Mouse (Mus musculus) neutrophil, adult 59 days (primary cell): ENCODE results near the gene Krtcap3. TPM values are rescaled to one million over a fixed set of nuclear protein-coding genes. Genes with fewer than 3 reads are reported as not detected.

ENCODE experiments used
- total RNA-seq, 2 experiments: library from RNA; stranded (reverse); gene quantifications; 1 replicate in 1 of 2; 2 replicates in 1 of 2; pipeline ENCODE4 v1.2.4; 2023

Gene Krtcap3
- total RNA-seq, result 10 to 100 TPM; 11.2 TPM

GRCm38 (mm10) chr5:31251541-31252101 is at the start of gene Krtcap3:
Krtcap3 (plus strand) TSS chr5:31251691.

GRCm38 (mm10) chr5:31201742-31202590 is 49.5 kb upstream of the Krtcap3 start, which contains the start of gene Zfp513:
Zfp513 (minus strand) TSS chr5:31202303.

GRCm38 (mm10) chr5:31220448-31221303 is 30.8 kb upstream of the Krtcap3 start, which contains the start of gene Ppm1g:
Ppm1g (minus strand) TSS chr5:31220687.

GRCm38 (mm10) chr5:31240637-31241521 is 10.6 kb upstream of the Krtcap3 start, which contains the start of the genes Nrbp1 and Gm9970:
Nrbp1 (plus strand) TSS chr5:31240864.
Gm9970 (minus strand) TSS chr5:31241232.

GRCm38 (mm10) chr5:31290521-31291360 is 39.2 kb downstream of the Krtcap3 start, which contains the start of gene Ift172:
Ift172 (minus strand) TSS chr5:31291116.

GRCm38 (mm10) chr5:31295606-31296141 is 44.2 kb downstream of the Krtcap3 start, which contains the start of gene Fndc4:
Fndc4 (minus strand) TSS chr5:31296080.

GRCm38 (mm10) chr5:31297047-31297757 is 45.7 kb downstream of the Krtcap3 start, which contains the start of gene Gckr:
Gckr (plus strand) TSS chr5:31297443.

Other genes with a start within 250 kb of the Krtcap3 start
- 10 to 100 TPM; 17.9 to 23.8 TPM for gene Atraid, start 203.4 kb upstream of the Krtcap3 start, total RNA-seq
- 1 to 10 TPM; 2.4 to 3.2 TPM for gene Slc5a6, start 202.8 kb upstream of the Krtcap3 start, total RNA-seq
- gene Cad, start 196.9 kb upstream of the Krtcap3 start, total RNA-seq, result 10 to 100 TPM; 17.6 to 19.8 TPM
- gene Dnajc5g, start 145.4 kb upstream of the Krtcap3 start, total RNA-seq, result not detected
- gene Slc30a3, start 143.5 kb upstream of the Krtcap3 start, total RNA-seq, result not detected
- not detected for gene Trim54, start 135.0 kb upstream of the Krtcap3 start, total RNA-seq
- not detected for gene Ucn, start 112.9 kb upstream of the Krtcap3 start, total RNA-seq
- gene Mpv17, start 97.4 kb upstream of the Krtcap3 start, total RNA-seq, result 10 to 100 TPM in 1 of 2 experiments, 1 to 10 TPM in 1; 8.7 to 11.5 TPM
- gene Gm29609, start 71.8 kb upstream of the Krtcap3 start, total RNA-seq, result 1 to 10 TPM in 1 of 2 experiments, under 1 TPM in 1; 0.56 to 1.1 TPM
- gene Gtf3c2, start 71.5 kb upstream of the Krtcap3 start, total RNA-seq, result 10 to 100 TPM; 72.0 to 74.7 TPM
- 10 to 100 TPM; 48.7 to 57.6 TPM for gene Snx17, start 58.5 kb upstream of the Krtcap3 start, total RNA-seq
- 10 to 100 TPM; 21.2 to 27.4 TPM for gene Eif2b4, start 58.3 kb upstream of the Krtcap3 start, total RNA-seq
- gene Zfp513, start 49.4 kb upstream of the Krtcap3 start, total RNA-seq, result 10 to 100 TPM; 27.5 to 31.2 TPM
- gene Ppm1g, start 31.0 kb upstream of the Krtcap3 start, total RNA-seq, result 10 to 100 TPM; 78.2 to 80.5 TPM
- gene Nrbp1, start 10.8 kb upstream of the Krtcap3 start, total RNA-seq, result 100 to 1,000 TPM; 185 to 192 TPM
- 1 to 10 TPM in 1 of 2 experiments, not detected in 1; 2.6 TPM for gene Gm9970, start 10.5 kb upstream of the Krtcap3 start, total RNA-seq
- gene Ift172, start 39.4 kb downstream of the Krtcap3 start, total RNA-seq, result 10 to 100 TPM in 1 of 2 experiments, 1 to 10 TPM in 1; 9.8 to 11.8 TPM
- not detected for gene Fndc4, start 44.4 kb downstream of the Krtcap3 start, total RNA-seq
- gene Gckr, start 45.8 kb downstream of the Krtcap3 start, total RNA-seq, result not detected
- 10 to 100 TPM; 14.9 to 15.3 TPM for gene Zfp512, start 200.7 kb downstream of the Krtcap3 start, total RNA-seq
- 1 to 10 TPM in 1 of 2 experiments, under 1 TPM in 1; 0.79 to 1.0 TPM for gene 4930548H24Rik, start 234.0 kb downstream of the Krtcap3 start, total RNA-seq
- gene Gpn1, start 243.1 kb downstream of the Krtcap3 start, total RNA-seq, result 10 to 100 TPM; 31.0 to 39.0 TPM